Mouse (Mus musculus) 3134 (cell line): Measurements from ENCODE around the gene Lag3.
A peak's percentile ranks its signal among the peaks of the same experiment; 100 is the strongest.

Experiments
- DNase-seq: peaks from one replicate; pipeline ENCODE4 v3.0.0-alpha.2; 2011; ENCODE audit warnings: low spot score; ENCODE audit not compliant: insufficient read length; ENCODE audit errors: extremely low read depth

Lag3 gene

GRCm38 (mm10) chr6:124911533-124912218 lies at the start of gene Lag3:
Gene Lag3 (minus strand): TSS chr6:124911705.
- DNase-seq: no peak

GRCm38 (mm10) chr6:124961021-124961420 lies 49.5 kb upstream of the Lag3 start:
- no peak for DNase-seq

- DNase-seq: no peak
These were observed 48.5 kb upstream of the Lag3 start for GRCm38 (mm10) chr6:124959960-124960359.

GRCm38 (mm10) chr6:124958127-124958526 lies 46.6 kb upstream of the Lag3 start:
- DNase-seq: no peak

- no peak for DNase-seq
These were observed 43.7 kb upstream of the Lag3 start for GRCm38 (mm10) chr6:124955212-124955611.

- no peak for DNase-seq
These were observed 42.6 kb upstream of the Lag3 start for GRCm38 (mm10) chr6:124953991-124954715.

- no peak for DNase-seq
These were observed 32.0 kb upstream of the Lag3 start for GRCm38 (mm10) chr6:124943526-124943925.

- no peak for DNase-seq
These were observed 30.2 kb upstream of the Lag3 start for GRCm38 (mm10) chr6:124941679-124942078.

- DNase-seq: no peak
These were observed 27.0 kb upstream of the Lag3 start for GRCm38 (mm10) chr6:124938554-124938953.

- DNase-seq: no peak
These were observed 26.0 kb upstream of the Lag3 start for GRCm38 (mm10) chr6:124937493-124937892.

- no peak for DNase-seq
These were observed 25.2 kb upstream of the Lag3 start for GRCm38 (mm10) chr6:124936681-124937080.

GRCm38 (mm10) chr6:124934670-124935069 lies 23.2 kb upstream of the Lag3 start:
- DNase-seq: no peak

- DNase-seq: no peak
These were observed 21.6 kb upstream of the Lag3 start for GRCm38 (mm10) chr6:124933127-124933526.

GRCm38 (mm10) chr6:124932314-124932695 lies 20.8 kb upstream of the Lag3 start:
- no peak for DNase-seq

GRCm38 (mm10) chr6:124931525-124932313 lies 20.2 kb upstream of the Lag3 start:
- DNase-seq: no peak

- peak; percentile 98 for DNase-seq
These were observed 19.4 kb upstream of the Lag3 start, which contains the start of gene Mlf2 for GRCm38 (mm10) chr6:124930754-124931524. Gene Mlf2 (plus strand): TSS chr6:124931386.

- DNase-seq: no peak
These were observed 18.7 kb upstream of the Lag3 start for GRCm38 (mm10) chr6:124930231-124930630.

GRCm38 (mm10) chr6:124925941-124926340 lies 14.4 kb upstream of the Lag3 start:
- DNase-seq: no peak

GRCm38 (mm10) chr6:124925173-124925793 lies 13.8 kb upstream of the Lag3 start:
- no peak for DNase-seq

GRCm38 (mm10) chr6:124921539-124921938 lies 10.0 kb upstream of the Lag3 start:
- DNase-seq: no peak
